Mouse (Mus musculus) heart, embryonic 14.5 days (tissue): ENCODE measurements around the gene Stk33. TPM values are rescaled to one million over a fixed set of nuclear protein-coding genes. Genes with fewer than 3 reads are reported as not detected.

Experiments used
- ATAC-seq: fragments of 200-750 bp; cut with Nextera tagmentation; 2 replicates; pipeline ENCODE4 v1.8.0; 2017; ENCODE audit warnings: low read depth, moderate TSS enrichment; ENCODE audit not compliant: insufficient number of reproducible peaks, insufficient read depth, low FRiP score
- H3K27ac ChIP-seq, 2 experiments: fragments of 200-500 bp in 1 of 2; fragments of 300-500 bp in 1 of 2; sonication (generic) in 1 of 2; replicated peaks in 1 of 2; 2 replicates each; pipeline ENCODE4 v1.5.1; 2012 to 2014; ENCODE audit warnings: low read depth in 2 of 2, low read length in 2 of 2, control low read depth in 1 of 2, mild to moderate bottlenecking in 1 of 2, mixed read lengths in 1 of 2; ENCODE audit not compliant: control insufficient read depth in 1 of 2, insufficient read depth in 1 of 2
- H3K27me3 ChIP-seq: fragments of 300-500 bp; sonication (generic); 2 replicates; pipeline ENCODE4 v1.6.1; 2014; ENCODE audit warnings: mild to moderate bottlenecking, low read length, control low read depth; ENCODE audit not compliant: control insufficient read depth, insufficient read depth
- H3K36me3 ChIP-seq: fragments of 300-500 bp; sonication (generic); 2 replicates; pipeline ENCODE4 v1.6.1; 2014; ENCODE audit warnings: mild to moderate bottlenecking, control low read depth, low read length, mixed read lengths; ENCODE audit not compliant: control insufficient read depth, insufficient read depth
- H3K4me1 ChIP-seq, 2 experiments: fragments of 200-500 bp in 1 of 2; fragments of 300-500 bp in 1 of 2; sonication (generic) in 1 of 2; 2 replicates each; pipeline ENCODE4 v1.6.1; 2012 to 2014; ENCODE audit warnings: low read length in 2 of 2, control low read depth in 1 of 2, mixed read lengths in 1 of 2; ENCODE audit not compliant: control insufficient read depth in 2 of 2, insufficient read depth in 2 of 2
- H3K4me2 ChIP-seq: fragments of 300-500 bp; sonication (generic); 2 replicates; pipeline ENCODE4 v1.6.1; 2014; ENCODE audit warnings: mild to moderate bottlenecking, low read length
- H3K4me3 ChIP-seq, 2 experiments: fragments of 200-500 bp in 1 of 2; fragments of 300-500 bp in 1 of 2; sonication (generic) in 1 of 2; 2 replicates each; pipeline ENCODE4 v1.5.1; 2012 to 2014; ENCODE audit warnings: low read length in 2 of 2, mild to moderate bottlenecking in 2 of 2, control low read depth in 1 of 2, low read depth in 1 of 2, moderate library complexity in 1 of 2; ENCODE audit not compliant: control insufficient read depth in 1 of 2, insufficient read depth in 1 of 2
- H3K9ac ChIP-seq: fragments of 300-500 bp; sonication (generic); 2 replicates; pipeline ENCODE4 v1.6.1; 2014; ENCODE audit warnings: mild to moderate bottlenecking, low read length
- H3K9me3 ChIP-seq: fragments of 300-500 bp; sonication (generic); 2 replicates; pipeline ENCODE4 v1.6.1; 2016; ENCODE audit warnings: low read length, control low read depth; ENCODE audit not compliant: control insufficient read depth
- WGBS: fragments of 180-500 bp; shearing (Covaris S2); extraction: QIAGEN DNeasy Blood & Tissue Kit; methylation state at CpG from one replicate; pipeline ENCODE4 v1.1.7; 2014; 5-methylcytosine and 5-hydroxymethylcytosine counted together
- polyA plus RNA-seq: library from polyadenylated mRNA; unstranded; fragments of >200 nt; fragmentation: Nextera tagmentation; extraction: Ambion mirVana; gene quantifications from 2 replicates; pipeline ENCODE4 v1.2.1, GENCODE M21; 2014

Gene Stk33
- polyA plus RNA-seq, 1 experiment from 2014 or later: 0.26 TPM

DNA sequence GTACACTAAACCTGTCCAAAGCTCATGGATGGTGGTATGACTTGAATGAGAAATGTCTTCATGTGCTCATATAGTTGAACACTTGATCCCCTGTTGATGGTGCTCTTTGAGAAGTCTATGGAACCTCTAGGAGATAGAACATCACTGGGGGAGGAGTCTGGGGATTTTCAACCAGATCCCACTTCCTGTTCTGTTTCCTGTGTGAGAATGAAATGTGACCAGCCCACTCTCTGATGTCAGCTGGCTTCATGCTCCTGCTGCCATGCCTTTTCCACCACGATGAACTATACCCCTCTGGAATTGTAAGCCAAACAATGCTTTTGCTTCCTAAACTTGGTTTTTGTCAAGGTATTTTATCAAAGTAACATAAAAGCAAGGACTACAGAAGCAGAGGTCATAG lies 81.0 kb downstream of the Stk33 start:
- no peak for ATAC-seq
- H3K4me3 ChIP-seq: no peak overlapping the region
- H3K27ac ChIP-seq: no peak overlapping the region
- H3K9me3 ChIP-seq: no peaks in the 10 kb centered on the region
- no peaks in the 10 kb centered on the region for H3K4me1 ChIP-seq
- no peaks in the 10 kb centered on the region for H3K27me3 ChIP-seq
- WGBS: 58% methylated on average over 1 of the region's 1 CpGs
- H3K36me3 ChIP-seq: no peaks in the 10 kb centered on the region
- no peak overlapping the region for H3K4me2 ChIP-seq
- H3K9ac ChIP-seq: no peak overlapping the region

DNA sequence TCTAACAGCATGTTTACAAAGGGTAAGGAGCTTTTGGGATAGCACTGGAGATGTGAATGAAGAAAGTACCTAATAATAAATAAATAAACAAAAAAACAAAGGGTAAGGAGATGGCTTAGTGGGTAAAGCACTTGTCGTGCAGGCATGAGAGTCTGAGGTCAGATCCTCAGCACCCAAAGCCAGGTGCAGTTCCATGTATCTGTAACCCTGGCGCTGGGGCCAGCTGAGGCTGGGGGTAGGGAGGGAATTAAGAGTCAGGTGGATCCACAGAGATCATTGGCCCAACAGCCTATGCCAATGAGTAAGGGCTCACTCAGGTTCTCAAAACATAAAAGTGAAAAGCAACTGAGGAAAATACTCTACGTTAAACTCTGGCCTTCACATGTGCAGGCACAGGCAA lies 91.6 kb downstream of the Stk33 start:
- Histone ChIP-seq H3K4me1 (no peaks in the 10 kb centered on the region), H3K27ac (no peak overlapping the region), H3K27me3 (no peaks in the 10 kb centered on the region), H3K9ac (no peak overlapping the region), H3K36me3 (no peaks in the 10 kb centered on the region), H3K4me2 (no peak overlapping the region), H3K9me3 (no peaks in the 10 kb centered on the region), H3K4me3 (no peak overlapping the region)
- 65% methylated on average over 3 of the region's 3 CpGs for WGBS
- ATAC-seq: no peak

DNA sequence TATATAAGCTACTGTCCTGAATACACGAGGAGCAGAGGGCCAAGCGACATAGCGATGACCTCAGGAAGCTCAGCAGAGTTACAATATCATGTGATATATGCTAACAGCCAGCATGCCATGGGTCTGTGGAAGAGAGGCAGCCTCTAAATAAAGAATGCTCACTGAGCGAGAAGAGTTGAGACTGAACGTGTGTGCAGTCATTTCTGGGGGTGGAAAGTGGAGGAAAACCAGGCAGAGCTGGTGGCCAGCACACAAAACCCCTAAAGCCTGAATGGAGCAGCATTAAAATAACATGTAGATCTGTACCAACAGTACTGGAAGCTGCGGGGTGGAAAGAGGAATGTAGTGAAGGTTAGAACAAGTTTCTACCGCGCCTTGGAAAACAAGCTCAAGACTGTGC lies 107.2 kb downstream of the Stk33 start:
- no peak overlapping the region for H3K4me2 ChIP-seq

DNA sequence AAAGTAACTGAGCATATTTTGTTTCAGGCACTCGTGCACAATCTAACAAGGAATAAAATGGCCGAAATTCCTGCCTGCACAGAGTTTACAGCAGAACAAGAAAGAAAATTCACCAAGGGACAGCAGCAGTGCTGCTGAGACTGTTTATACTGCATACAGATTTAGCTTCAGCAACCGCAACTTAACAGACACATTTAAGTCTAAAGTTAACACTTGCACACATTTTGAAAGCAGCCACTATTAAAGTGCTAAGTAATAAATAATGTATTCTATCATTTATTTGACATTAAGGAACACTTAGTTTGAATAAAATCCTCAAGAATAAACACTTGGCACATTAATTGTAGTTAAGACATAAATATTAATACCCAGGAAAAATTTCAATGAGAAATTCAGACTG lies 110.1 kb downstream of the Stk33 start:
- no peak overlapping the region for H3K4me2 ChIP-seq
- 67% methylated on average over 3 of the region's 3 CpGs for WGBS

More for the DNA sequence above, 107.2 kb downstream of the Stk33 start:
- H3K4me1 ChIP-seq: no peaks in the 10 kb centered on the region
- 71% methylated on average over 8 of the region's 8 CpGs for WGBS
- H3K27me3 ChIP-seq: no peaks in the 10 kb centered on the region
- no peak overlapping the region for H3K9ac ChIP-seq
- ATAC-seq: no peak
- no peak overlapping the region for H3K27ac ChIP-seq
- H3K36me3 ChIP-seq: no peaks in the 10 kb centered on the region
- no peak overlapping the region for H3K4me3 ChIP-seq
- H3K9me3 ChIP-seq: no peaks in the 10 kb centered on the region

DNA sequence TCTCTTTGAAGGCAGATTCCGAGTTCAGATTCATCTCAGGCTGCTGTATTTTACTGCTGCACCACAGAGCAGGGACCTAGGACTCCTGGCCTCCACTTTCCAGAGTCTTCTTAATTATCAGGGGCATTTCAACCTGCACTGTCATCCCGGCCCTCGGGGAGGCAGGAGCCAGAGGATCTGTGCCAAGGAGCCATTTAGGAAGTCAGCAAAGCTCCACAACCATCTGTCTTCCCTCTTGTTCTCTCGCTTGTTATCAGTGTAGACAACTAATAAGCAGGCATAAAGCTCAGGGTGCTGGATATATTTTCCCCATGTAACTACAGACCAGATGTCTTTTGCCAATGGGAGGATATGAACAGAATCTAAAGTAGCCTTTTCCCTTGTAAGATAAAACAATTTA lies 112.1 kb downstream of the Stk33 start:
- no peak for ATAC-seq
- Histone ChIP-seq H3K27ac (no peak overlapping the region), H3K4me1 (no peaks in the 10 kb centered on the region), H3K4me3 (no peak overlapping the region), H3K4me2 (no peak overlapping the region), H3K27me3 (no peaks in the 10 kb centered on the region), H3K9me3 (no peaks in the 10 kb centered on the region), H3K36me3 (no peaks in the 10 kb centered on the region), H3K9ac (no peak overlapping the region)
- WGBS: 46% methylated on average over 4 of the region's 4 CpGs

More for the DNA sequence above, 110.1 kb downstream of the Stk33 start:
- Histone ChIP-seq H3K9ac (no peak overlapping the region), H3K27ac (no peak overlapping the region), H3K4me1 (no peaks in the 10 kb centered on the region), H3K9me3 (no peaks in the 10 kb centered on the region), H3K36me3 (no peaks in the 10 kb centered on the region), H3K27me3 (no peaks in the 10 kb centered on the region), H3K4me3 (no peak overlapping the region)
- ATAC-seq: no peak

DNA sequence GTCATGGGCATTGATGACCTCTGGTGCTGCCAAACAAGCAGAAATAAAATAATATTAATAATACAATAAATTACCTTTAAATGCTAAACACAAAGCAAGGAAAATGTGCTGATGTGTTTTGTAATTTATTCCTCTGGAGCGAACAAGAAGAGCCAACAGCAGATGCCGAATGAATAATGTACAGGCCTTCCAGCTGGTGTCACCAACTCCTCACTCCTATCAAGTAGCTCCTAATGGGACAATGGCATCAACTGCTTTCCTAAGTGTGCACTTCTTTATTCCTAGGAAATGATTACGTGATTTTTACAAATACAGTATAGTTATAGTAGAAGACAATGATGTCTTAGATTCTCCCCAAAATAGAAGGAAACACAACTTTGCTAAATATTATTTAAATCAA lies 113.2 kb downstream of the Stk33 start:
- Histone ChIP-seq H3K36me3 (no peaks in the 10 kb centered on the region), H3K4me2 (no peak overlapping the region), H3K27ac (no peak overlapping the region), H3K27me3 (no peaks in the 10 kb centered on the region), H3K4me1 (no peaks in the 10 kb centered on the region), H3K9ac (no peak overlapping the region), H3K9me3 (no peaks in the 10 kb centered on the region), H3K4me3 (no peak overlapping the region)
- 79% methylated on average over 3 of the region's 3 CpGs for WGBS
- ATAC-seq: no peak

DNA sequence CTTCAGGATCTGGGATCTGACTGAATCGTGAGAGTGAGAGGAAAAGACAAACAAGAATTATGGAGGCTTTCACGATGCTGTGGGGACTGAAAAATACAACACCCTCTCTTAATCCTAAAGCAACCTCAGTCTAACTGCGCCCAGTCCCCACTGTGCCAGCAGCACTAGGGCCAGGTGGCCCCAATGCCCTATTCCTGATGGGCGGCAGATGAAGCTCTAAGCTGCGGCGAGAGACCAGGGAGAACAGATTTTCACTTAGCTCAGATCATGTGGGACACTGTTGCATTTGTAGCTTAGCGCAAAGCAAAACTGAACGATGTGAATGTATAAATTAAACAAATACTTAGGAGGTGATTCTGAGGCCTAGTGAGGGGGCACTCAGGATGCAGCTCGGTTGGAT lies 113.7 kb downstream of the Stk33 start:
- 77% methylated on average over 9 of the region's 9 CpGs for WGBS
- H3K4me2 ChIP-seq: no peak overlapping the region
- H3K9me3 ChIP-seq: no peaks in the 10 kb centered on the region
- no peak for ATAC-seq
- H3K36me3 ChIP-seq: no peaks in the 10 kb centered on the region
- H3K27me3 ChIP-seq: no peaks in the 10 kb centered on the region
- H3K4me1 ChIP-seq: no peaks in the 10 kb centered on the region
- H3K27ac ChIP-seq: no peak overlapping the region
- no peak overlapping the region for H3K4me3 ChIP-seq
- H3K9ac ChIP-seq: no peak overlapping the region

DNA sequence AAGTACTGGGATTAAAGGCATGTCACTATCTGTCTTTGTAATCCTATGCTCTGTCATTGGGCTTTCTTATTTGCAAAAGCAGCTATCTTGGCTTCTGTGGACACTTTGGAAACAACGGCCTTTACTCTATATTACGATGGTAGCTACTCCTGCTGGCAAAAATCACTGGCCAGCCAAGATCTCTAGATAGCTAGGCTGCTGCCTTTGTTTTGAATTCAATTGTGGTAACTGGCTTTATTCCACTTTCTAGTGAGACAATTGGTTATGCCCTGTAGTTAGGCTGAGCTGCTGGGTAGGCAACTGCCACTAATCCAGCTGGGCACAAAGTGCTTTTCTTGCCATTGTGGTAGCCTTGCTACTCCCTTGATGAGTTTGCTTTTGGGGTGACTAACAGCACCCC lies 129.4 kb downstream of the Stk33 start:
- no peaks in the 10 kb centered on the region for H3K36me3 ChIP-seq
- H3K27ac ChIP-seq: no peak overlapping the region
- H3K9ac ChIP-seq: no peak overlapping the region
- H3K4me3 ChIP-seq: no peak overlapping the region
- H3K9me3 ChIP-seq: no peaks in the 10 kb centered on the region
- H3K4me2 ChIP-seq: no peak overlapping the region
- 79% methylated on average over 2 of the region's 2 CpGs for WGBS
- H3K4me1 ChIP-seq: no peaks in the 10 kb centered on the region
- ATAC-seq: no peak
- no peaks in the 10 kb centered on the region for H3K27me3 ChIP-seq
